Mouse (Mus musculus): ENCODE measurements around the gene Krt6a. TPM values are rescaled to one million over a fixed set of nuclear protein-coding genes. Genes with fewer than 3 reads are reported as not detected.
"Not testable (repeated sequence)": the region's sequence is repeated elsewhere in the genome, so short reads cannot be mapped to it uniquely, and the experiment has no call there.

The Krt6a gene
- polyA plus RNA-seq, 1 experiment from 2014 or later = not detected

GRCm38 (mm10) chr15:101707454-101707853 is 13.3 kb upstream of the Krt6a start:
- H3K4me3 ChIP-seq (replicated peaks; ENCODE audit: low read length) = no peak overlapping the region
- no peak for ATAC-seq
- WGBS = 90% methylated on average over 9 of the region's 9 CpGs
- no peak overlapping the region for H3K27ac ChIP-seq (ENCODE audit: low read length)
- H3K27me3 ChIP-seq (replicated peaks; ENCODE audit: control insufficient read depth, insufficient read depth, low read length) = no peaks in the 10 kb centered on the region
- H3K9me3 ChIP-seq (ENCODE audit: control insufficient read depth, low read length) = no peaks in the 10 kb centered on the region
- no peak overlapping the region for H3K9ac ChIP-seq (replicated peaks; ENCODE audit: low read depth, low read length)
- H3K4me1 ChIP-seq (replicated peaks; ENCODE audit: control insufficient read depth, insufficient read depth, low read length) = no peaks in the 10 kb centered on the region
- H3K36me3 ChIP-seq (ENCODE audit: control insufficient read depth, insufficient read depth) = no peaks in the 10 kb centered on the region
- no peak overlapping the region for H3K4me2 ChIP-seq (ENCODE audit: low read length)

DNA sequence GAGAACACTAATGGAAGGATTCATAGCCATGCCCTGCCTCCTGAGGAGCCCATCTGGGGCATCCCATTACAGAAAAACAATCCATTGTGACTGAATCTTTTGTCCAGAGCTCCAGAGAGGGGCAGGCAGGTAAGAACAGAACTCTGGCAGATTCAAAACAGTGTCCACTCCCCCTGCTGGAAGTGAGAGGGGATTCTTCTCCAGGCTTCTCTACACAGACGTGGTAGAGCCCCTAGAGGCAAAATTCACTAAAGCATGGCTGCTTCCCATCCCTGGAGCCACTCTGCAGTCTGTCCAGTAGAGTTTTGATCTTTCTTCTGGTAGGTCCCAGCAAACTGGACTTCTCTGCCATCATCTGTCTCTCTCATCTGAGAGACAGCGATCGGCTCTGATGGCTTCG is 10.0 kb upstream of the Krt6a start:
- ATAC-seq = no peak
- Histone ChIP-seq H3K4me2 (ENCODE audit: low read length) (no peak overlapping the region), H3K9me3 (ENCODE audit: control insufficient read depth, low read length) (no peaks in the 10 kb centered on the region), H3K4me3 (replicated peaks; ENCODE audit: low read length) (no peak overlapping the region), H3K9ac (replicated peaks; ENCODE audit: low read depth, low read length) (no peak overlapping the region), H3K4me1 (replicated peaks; ENCODE audit: control insufficient read depth, insufficient read depth, low read length) (no peaks in the 10 kb centered on the region), H3K27me3 (replicated peaks; ENCODE audit: control insufficient read depth, insufficient read depth, low read length) (no peaks in the 10 kb centered on the region), H3K36me3 (ENCODE audit: control insufficient read depth, insufficient read depth) (no peaks in the 10 kb centered on the region), H3K27ac (ENCODE audit: low read length) (no peak overlapping the region)
- WGBS = 71% methylated on average over 4 of the region's 4 CpGs

DNA sequence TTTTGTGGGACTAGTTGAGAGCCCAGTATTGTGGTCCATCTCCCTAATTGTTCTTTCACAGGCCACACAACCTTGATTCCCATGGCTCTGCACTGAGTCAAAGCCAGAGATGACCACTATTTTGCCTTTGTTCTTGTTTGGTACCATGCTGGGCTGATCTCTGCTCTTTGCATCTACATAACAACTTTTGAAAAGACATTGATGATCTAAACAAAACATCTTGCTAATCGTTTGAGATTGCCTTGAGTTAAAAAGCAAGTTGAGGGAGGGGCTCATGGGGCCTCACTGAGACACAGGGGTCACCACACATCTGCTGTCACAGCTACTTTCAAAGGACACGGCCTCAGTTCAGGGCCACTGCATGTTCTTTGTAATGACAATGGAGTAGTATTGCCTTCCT is 8.3 kb upstream of the Krt6a start:
- WGBS = 6% methylated on average over 2 of the region's 2 CpGs
- Histone ChIP-seq H3K4me2 (ENCODE audit: low read length) (no peak overlapping the region), H3K36me3 (ENCODE audit: control insufficient read depth, insufficient read depth) (no peaks in the 10 kb centered on the region), H3K9ac (replicated peaks; ENCODE audit: low read depth, low read length) (no peak overlapping the region), H3K4me1 (replicated peaks; ENCODE audit: control insufficient read depth, insufficient read depth, low read length) (no peaks in the 10 kb centered on the region), H3K9me3 (ENCODE audit: control insufficient read depth, low read length) (no peaks in the 10 kb centered on the region), H3K4me3 (replicated peaks; ENCODE audit: low read length) (no peak overlapping the region), H3K27me3 (replicated peaks; ENCODE audit: control insufficient read depth, insufficient read depth, low read length) (no peaks in the 10 kb centered on the region), H3K27ac (ENCODE audit: low read length) (no peak overlapping the region)
- no peak for ATAC-seq

GRCm38 (mm10) chr15:101699866-101700265 is 5.8 kb upstream of the Krt6a start:
- Histone ChIP-seq H3K4me3 (replicated peaks; ENCODE audit: low read length) (no peak overlapping the region), H3K9ac (replicated peaks; ENCODE audit: low read depth, low read length) (no peak overlapping the region), H3K9me3 (ENCODE audit: control insufficient read depth, low read length) (no peaks in the 10 kb centered on the region), H3K27me3 (replicated peaks; ENCODE audit: control insufficient read depth, insufficient read depth, low read length) (no peaks in the 10 kb centered on the region; the same call in 1 of the 2 replicates), H3K27ac (ENCODE audit: low read length) (no peak overlapping the region), H3K4me2 (ENCODE audit: low read length) (no peak overlapping the region), H3K4me1 (replicated peaks; ENCODE audit: control insufficient read depth, insufficient read depth, low read length) (no peaks in the 10 kb centered on the region), H3K36me3 (ENCODE audit: control insufficient read depth, insufficient read depth) (no peaks in the 10 kb centered on the region)
- ATAC-seq = no peak
- WGBS = 73% methylated on average over 8 of the region's 8 CpGs

GRCm38 (mm10) chr15:101699192-101699591 is 5.1 kb upstream of the Krt6a start:
- Histone ChIP-seq H3K27ac (ENCODE audit: low read length) (no peak overlapping the region), H3K27me3 (replicated peaks; ENCODE audit: control insufficient read depth, insufficient read depth, low read length) (no peaks in the 10 kb centered on the region; the same call in 1 of the 2 replicates), H3K4me1 (replicated peaks; ENCODE audit: control insufficient read depth, insufficient read depth, low read length) (no peaks in the 10 kb centered on the region), H3K36me3 (ENCODE audit: control insufficient read depth, insufficient read depth) (no peaks in the 10 kb centered on the region), H3K4me2 (ENCODE audit: low read length) (no peak overlapping the region), H3K9ac (replicated peaks; ENCODE audit: low read depth, low read length) (no peak overlapping the region), H3K4me3 (replicated peaks; ENCODE audit: low read length) (no peak overlapping the region), H3K9me3 (ENCODE audit: control insufficient read depth, low read length) (no peaks in the 10 kb centered on the region)
- no peak for ATAC-seq
- WGBS = 52% methylated on average over 3 of the region's 3 CpGs

- no peak overlapping the region for H3K4me2 ChIP-seq (ENCODE audit: low read length)
- 70% methylated on average over 8 of the region's 8 CpGs for WGBS
- no peak overlapping the region for H3K4me3 ChIP-seq (replicated peaks; ENCODE audit: low read length)
- no peak for ATAC-seq
- no peak overlapping the region for H3K9ac ChIP-seq (replicated peaks; ENCODE audit: low read depth, low read length)
- H3K4me1 ChIP-seq (replicated peaks; ENCODE audit: control insufficient read depth, insufficient read depth, low read length) = no peaks in the 10 kb centered on the region
- no peaks in the 10 kb centered on the region for H3K36me3 ChIP-seq (ENCODE audit: control insufficient read depth, insufficient read depth)
- H3K27ac ChIP-seq (ENCODE audit: low read length) = no peak overlapping the region
- H3K27me3 ChIP-seq (replicated peaks; ENCODE audit: control insufficient read depth, insufficient read depth, low read length) = no peaks in the 10 kb centered on the region; the same call in 1 of the 2 replicates
- no peaks in the 10 kb centered on the region for H3K9me3 ChIP-seq (ENCODE audit: control insufficient read depth, low read length)
These were observed 3.5 kb upstream of the Krt6a start for GRCm38 (mm10) chr15:101697326-101698188.

DNA sequence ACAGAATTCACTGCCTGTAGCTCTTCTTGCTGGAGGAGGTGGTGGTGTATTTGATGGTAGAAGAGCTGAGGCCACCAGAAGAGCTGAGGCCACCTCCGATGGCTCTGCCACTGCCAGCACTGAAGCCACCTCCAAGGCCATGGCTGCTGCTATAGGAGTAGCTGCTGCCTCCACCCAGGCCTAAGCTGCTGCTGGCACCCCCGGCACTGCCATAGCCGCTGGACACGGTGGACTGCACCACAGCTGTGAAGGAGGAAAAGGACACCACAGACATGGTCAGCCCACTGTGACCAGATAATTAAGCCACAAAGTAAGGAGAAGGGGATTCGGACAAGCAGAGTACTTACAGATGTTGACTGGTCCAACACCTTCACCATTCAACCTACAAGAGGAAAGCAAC is 3.6 kb downstream of the Krt6a start:
- H3K27me3 ChIP-seq (replicated peaks; ENCODE audit: control insufficient read depth, insufficient read depth, low read length); H3K27ac ChIP-seq (ENCODE audit: low read length); H3K4me2 ChIP-seq (ENCODE audit: low read length); H3K36me3 ChIP-seq (ENCODE audit: control insufficient read depth, insufficient read depth); H3K4me1 ChIP-seq (replicated peaks; ENCODE audit: control insufficient read depth, insufficient read depth, low read length); H3K9me3 ChIP-seq (ENCODE audit: control insufficient read depth, low read length); ATAC-seq; H3K4me3 ChIP-seq (replicated peaks; ENCODE audit: low read length); H3K9ac ChIP-seq (replicated peaks; ENCODE audit: low read depth, low read length): not testable (repeated sequence)
- WGBS = 95% methylated on average over 5 of the region's 5 CpGs

- Histone ChIP-seq H3K4me1 (replicated peaks; ENCODE audit: control insufficient read depth, insufficient read depth, low read length) (no peaks in the 10 kb centered on the region), H3K9ac (replicated peaks; ENCODE audit: low read depth, low read length) (no peak overlapping the region), H3K4me3 (replicated peaks; ENCODE audit: low read length) (no peak overlapping the region), H3K27me3 (replicated peaks; ENCODE audit: control insufficient read depth, insufficient read depth, low read length) (no peaks in the 10 kb centered on the region), H3K36me3 (ENCODE audit: control insufficient read depth, insufficient read depth) (no peaks in the 10 kb centered on the region), H3K9me3 (ENCODE audit: control insufficient read depth, low read length) (no peaks in the 10 kb centered on the region), H3K4me2 (ENCODE audit: low read length) (no peak overlapping the region), H3K27ac (ENCODE audit: low read length) (no peak overlapping the region)
- 69% methylated on average over 2 of the region's 2 CpGs for WGBS
- no peak for ATAC-seq
These were observed 5.9 kb downstream of the Krt6a start for GRCm38 (mm10) chr15:101688161-101688560.

DNA sequence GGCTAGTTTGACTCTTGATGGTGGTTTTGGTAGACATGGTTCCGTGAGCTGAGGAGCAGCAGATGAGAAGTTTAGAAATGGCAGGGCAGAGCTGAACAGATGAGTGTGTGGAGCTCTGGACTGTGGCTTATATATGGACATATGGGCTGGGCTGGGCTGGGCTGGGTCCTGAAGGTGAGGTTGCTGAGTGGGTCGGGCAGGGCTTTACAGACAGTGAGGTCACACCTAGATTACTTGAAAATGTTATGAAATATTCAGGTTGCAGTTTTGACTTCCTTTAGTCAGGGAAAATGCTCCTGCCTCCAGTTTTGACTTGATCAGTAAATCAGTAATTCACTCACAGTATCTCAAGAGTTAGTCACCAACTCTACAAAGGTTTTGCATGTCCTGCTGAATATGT is 13.9 kb downstream of the Krt6a start, which contains the start of gene Krt6b:
TSS of gene Krt6b (minus strand) at position 101 of the 400 bp plus-strand sequence.
- no peaks in the 10 kb centered on the region for H3K36me3 ChIP-seq (ENCODE audit: control insufficient read depth, insufficient read depth)
- H3K4me3 ChIP-seq (replicated peaks; ENCODE audit: low read length) = no peak within 1 kb of the TSS
- H3K4me2 ChIP-seq (ENCODE audit: low read length) = no peak within 1 kb of the TSS
- no peak within 1 kb of the TSS for H3K27ac ChIP-seq (ENCODE audit: low read length)
- H3K9me3 ChIP-seq (ENCODE audit: control insufficient read depth, low read length) = no peaks in the 10 kb centered on the region
- WGBS = 84% methylated on average over 2 of the region's 2 CpGs
- H3K4me1 ChIP-seq (replicated peaks; ENCODE audit: control insufficient read depth, insufficient read depth, low read length) = no peaks in the 10 kb centered on the region
- no peak for ATAC-seq
- H3K9ac ChIP-seq (replicated peaks; ENCODE audit: low read depth, low read length) = no peak within 1 kb of the TSS
- no peaks in the 10 kb centered on the region for H3K27me3 ChIP-seq (replicated peaks; ENCODE audit: control insufficient read depth, insufficient read depth, low read length)

Data from forebrain, embryonic 16.5 days (tissue).